Mouse (Mus musculus): Measurements from ENCODE around the gene Gm20708.

- TF ChIP-seq GATA1 (IDR thresholded peaks at IDR 0.05; ENCODE audit: borderline replicate concordance, low read length) (no peak), FLI1 (IDR thresholded peaks at IDR 0.05; ENCODE audit: low read length) (no peak)
These were observed 20.9 kb downstream of the Gm20708 start for GRCm38 (mm10) chr11:117830401-117830800.
